Mouse (Mus musculus): ENCODE data around the gene Yipf1. TPM values are rescaled to one million over a fixed set of nuclear protein-coding genes. Genes with fewer than 3 reads are reported as not detected.
"Not testable (repeated sequence)": the region's sequence is repeated elsewhere in the genome, so short reads cannot be mapped to it uniquely, and the experiment has no call there.

Yipf1 gene
- polyA plus RNA-seq, 1 experiment from 2014 or later: 52.2 TPM

DNA sequence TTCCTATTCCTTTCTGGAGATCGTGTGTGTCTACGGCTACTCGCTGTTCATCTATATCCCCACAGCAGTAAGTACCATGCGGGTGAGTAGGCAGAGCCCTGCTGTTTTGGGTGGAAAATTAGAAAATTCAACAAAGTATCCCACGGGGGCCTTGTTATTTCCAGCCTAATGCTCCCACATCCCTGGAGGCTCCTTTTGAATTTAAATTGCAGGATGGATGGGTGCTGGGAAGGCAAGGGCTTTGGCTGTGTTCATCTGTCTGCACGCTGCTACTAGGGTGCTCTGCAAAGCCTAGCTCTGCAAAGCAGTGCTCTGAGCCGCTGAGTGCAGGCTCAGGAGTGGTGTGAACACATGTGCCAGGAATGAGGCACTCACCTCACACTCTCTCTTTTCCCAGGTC, 30.4 kb downstream of the Yipf1 start:
- Histone ChIP-seq H3K4me2 (ENCODE audit: low read length) (no peak overlapping the region), H3K4me1 (ENCODE audit: control insufficient read depth, insufficient read depth, low read length) (peaks cover 6% of the 10 kb centered on the region; the same call in 1 of the 2 replicates), H3K4me3 (ENCODE audit: low read depth, low read length) (no peak overlapping the region), H3K36me3 (ENCODE audit: control insufficient read depth, insufficient read depth, low read length) (no peaks in the 10 kb centered on the region), H3K27me3 (ENCODE audit: control insufficient read depth, insufficient read depth, low read depth, low read length) (no peaks in the 10 kb centered on the region), H3K9ac (ENCODE audit: low read depth, low read length) (no peak overlapping the region), H3K27ac (ENCODE audit: low read length) (no peak overlapping the region), H3K9me3 (replicated peaks; ENCODE audit: control insufficient read depth, low read length, poor library complexity, severe bottlenecking) (no peaks in the 10 kb centered on the region)
- ATAC-seq: no peak
- WGBS: 74% methylated on average over 7 of the region's 7 CpGs

DNA sequence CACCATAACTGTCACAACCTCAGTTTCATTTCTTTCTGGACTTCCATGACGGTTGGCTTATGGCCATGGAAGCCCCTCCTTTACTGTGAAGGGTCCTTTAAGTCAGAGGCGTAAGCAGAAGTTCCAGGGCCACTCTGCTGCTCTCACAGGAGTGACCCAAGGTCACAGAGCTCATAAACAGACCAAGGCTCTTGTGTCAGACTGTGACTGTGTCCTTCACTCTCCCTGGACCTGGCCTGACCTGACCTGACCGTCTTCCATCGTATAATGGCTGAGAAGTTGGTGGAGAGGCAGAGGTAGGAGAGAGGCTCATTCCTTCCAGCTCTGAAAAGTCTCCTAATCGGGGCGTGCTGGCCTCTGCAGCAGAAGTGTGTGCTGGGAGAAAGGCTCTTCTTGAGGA, 33.1 kb downstream of the Yipf1 start:
- H3K27me3 ChIP-seq (ENCODE audit: control insufficient read depth, insufficient read depth, low read depth, low read length): no peaks in the 10 kb centered on the region
- no peak overlapping the region for H3K9ac ChIP-seq (ENCODE audit: low read depth, low read length)
- no peak overlapping the region for H3K4me3 ChIP-seq (ENCODE audit: low read depth, low read length)
- H3K4me2 ChIP-seq (ENCODE audit: low read length): no peak overlapping the region
- no peaks in the 10 kb centered on the region; the same call in 1 of the 2 replicates for H3K36me3 ChIP-seq (ENCODE audit: control insufficient read depth, insufficient read depth, low read length)
- H3K9me3 ChIP-seq (replicated peaks; ENCODE audit: control insufficient read depth, low read length, poor library complexity, severe bottlenecking): no peaks in the 10 kb centered on the region
- WGBS: 84% methylated on average over 6 of the region's 6 CpGs
- H3K27ac ChIP-seq (ENCODE audit: low read length): no peak overlapping the region
- no peak for ATAC-seq
- peaks cover 6% of the 10 kb centered on the region; the same call in 1 of the 2 replicates for H3K4me1 ChIP-seq (ENCODE audit: control insufficient read depth, insufficient read depth, low read length)

DNA sequence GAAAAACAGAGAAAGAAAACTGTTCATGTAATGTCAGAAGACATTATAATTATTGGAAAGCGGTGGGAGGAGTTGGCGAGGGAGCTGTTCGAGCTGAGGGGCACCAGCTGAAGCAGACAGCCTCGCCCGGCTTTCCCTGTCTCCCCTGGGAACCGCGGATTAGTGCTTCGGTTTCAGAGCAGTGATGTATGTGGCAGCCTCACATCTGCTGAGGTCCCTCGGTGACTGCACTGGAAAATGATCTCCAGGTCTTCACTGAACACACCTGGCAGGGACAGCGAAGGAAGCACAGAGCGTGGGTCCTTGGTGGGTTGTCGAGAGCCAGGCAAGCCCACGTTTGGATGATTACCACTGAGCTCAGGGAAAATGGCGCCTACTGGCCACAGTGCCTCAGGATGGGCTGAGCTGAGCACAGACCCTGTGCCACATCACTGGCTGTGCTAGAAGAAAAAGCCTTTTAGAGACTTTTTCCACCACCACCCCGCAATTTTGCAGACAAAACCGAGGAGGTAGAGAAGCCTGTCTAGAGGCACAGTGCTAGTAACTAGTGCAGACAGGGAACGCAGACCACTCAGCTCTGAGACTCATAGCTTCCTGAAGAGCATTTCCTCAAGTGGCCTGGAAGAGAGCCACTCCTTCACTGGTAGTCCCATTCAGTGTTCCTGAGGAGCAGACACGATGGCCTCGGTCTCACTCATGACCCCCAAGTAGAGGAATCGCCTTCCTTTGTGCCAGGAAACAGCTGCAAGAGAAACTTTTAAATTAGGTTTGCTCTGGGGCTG, 34.6 kb downstream of the Yipf1 start:
- H3K4me2 ChIP-seq (ENCODE audit: low read length): no peak overlapping the region
- H3K9me3 ChIP-seq (replicated peaks; ENCODE audit: control insufficient read depth, low read length, poor library complexity, severe bottlenecking): no peaks in the 10 kb centered on the region
- 65% methylated on average over 20 of the region's 20 CpGs for WGBS
- no peak overlapping the region for H3K4me3 ChIP-seq (ENCODE audit: low read depth, low read length)
- H3K36me3 ChIP-seq (ENCODE audit: control insufficient read depth, insufficient read depth, low read length): no peaks in the 10 kb centered on the region; the same call in 1 of the 2 replicates
- H3K4me1 ChIP-seq (ENCODE audit: control insufficient read depth, insufficient read depth, low read length): peaks cover 6% of the 10 kb centered on the region; the same call in 1 of the 2 replicates
- H3K27me3 ChIP-seq (ENCODE audit: control insufficient read depth, insufficient read depth, low read depth, low read length): no peaks in the 10 kb centered on the region
- 0 out of 2 replicates have a peak overlapping the region, but pooled peaks have one; percentile 12 for H3K9ac ChIP-seq (ENCODE audit: low read depth, low read length)
- H3K27ac ChIP-seq (ENCODE audit: low read length): peak overlapping the region; percentile 40
- peak; percentile 36; the same call in 1 of the 2 replicates for ATAC-seq

DNA sequence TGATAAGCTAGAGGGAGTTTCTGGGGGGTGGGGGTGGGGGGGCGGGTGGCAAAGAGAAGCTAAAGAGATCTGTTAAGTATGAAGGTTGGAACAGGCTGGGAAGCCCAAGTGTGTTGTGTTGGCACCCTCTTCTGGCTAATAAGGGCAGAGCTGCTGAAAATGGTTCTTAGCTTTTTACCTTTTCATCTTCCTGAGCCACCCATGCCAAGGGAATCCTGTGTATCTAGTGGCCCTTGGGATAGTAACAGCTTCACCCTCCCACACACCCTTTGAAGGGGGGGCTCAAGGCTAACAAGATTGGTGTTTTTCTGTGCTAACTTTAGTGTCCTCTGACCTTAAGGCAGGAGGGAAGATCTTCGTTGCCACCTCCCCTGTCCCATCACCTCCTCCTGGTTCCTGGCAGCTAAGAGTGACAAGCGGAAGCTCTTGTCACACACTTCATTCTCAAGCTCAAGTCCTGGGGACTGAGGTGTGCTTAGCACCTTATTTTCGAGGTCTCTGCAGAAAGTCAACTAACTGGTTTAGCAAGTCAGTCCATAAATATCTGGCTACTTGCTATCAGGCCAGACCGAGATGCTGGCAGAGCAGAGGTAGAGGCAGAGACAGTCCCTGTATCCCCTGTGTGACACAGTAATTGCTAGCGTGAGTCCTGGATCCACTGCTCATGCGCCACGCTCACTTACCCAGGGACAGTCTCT, 35.3 kb downstream of the Yipf1 start:
- Histone ChIP-seq H3K27me3 (ENCODE audit: control insufficient read depth, insufficient read depth, low read depth, low read length) (no peaks in the 10 kb centered on the region), H3K9me3 (replicated peaks; ENCODE audit: control insufficient read depth, low read length, poor library complexity, severe bottlenecking) (no peaks in the 10 kb centered on the region), H3K4me2 (ENCODE audit: low read length) (no peak overlapping the region), H3K4me1 (ENCODE audit: control insufficient read depth, insufficient read depth, low read length) (peaks cover 6% of the 10 kb centered on the region; the same call in 1 of the 2 replicates), H3K36me3 (ENCODE audit: control insufficient read depth, insufficient read depth, low read length) (no peaks in the 10 kb centered on the region; the same call in none of the 2 replicates), H3K4me3 (ENCODE audit: low read depth, low read length) (no peak overlapping the region), H3K9ac (ENCODE audit: low read depth, low read length) (no peak overlapping the region), H3K27ac (ENCODE audit: low read length) (no peak overlapping the region)
- WGBS: 72% methylated on average over 8 of the region's 8 CpGs
- peak; percentile 65; the same call in 1 of the 2 replicates for ATAC-seq

DNA sequence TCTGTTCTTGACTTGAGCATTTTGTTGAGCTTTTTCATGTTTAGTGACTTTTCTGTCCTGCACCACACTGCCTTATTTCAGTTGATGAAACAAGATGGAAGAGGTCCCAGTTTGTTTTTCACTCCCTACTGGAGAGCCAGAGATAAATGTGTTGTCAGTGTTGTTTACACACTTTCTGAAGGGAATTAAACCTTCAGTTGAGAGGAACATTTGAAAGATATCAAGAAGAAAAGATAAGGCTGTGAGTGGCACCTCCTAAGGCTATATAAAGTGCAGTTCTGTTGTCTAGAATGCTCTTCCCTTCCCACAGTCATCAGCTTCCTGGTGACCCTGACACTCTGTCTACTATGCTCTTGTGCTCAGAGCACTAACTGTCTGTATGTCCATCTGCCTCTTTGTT, 37.2 kb downstream of the Yipf1 start:
- H3K27ac ChIP-seq (ENCODE audit: low read length): no peak overlapping the region
- no peak overlapping the region for H3K4me3 ChIP-seq (ENCODE audit: low read depth, low read length)
- peaks cover 6% of the 10 kb centered on the region; the same call in 1 of the 2 replicates for H3K4me1 ChIP-seq (ENCODE audit: control insufficient read depth, insufficient read depth, low read length)
- no peak for ATAC-seq
- no peaks in the 10 kb centered on the region; the same call in none of the 2 replicates for H3K36me3 ChIP-seq (ENCODE audit: control insufficient read depth, insufficient read depth, low read length)
- H3K9ac ChIP-seq (ENCODE audit: low read depth, low read length): no peak overlapping the region
- no peaks in the 10 kb centered on the region for H3K27me3 ChIP-seq (ENCODE audit: control insufficient read depth, insufficient read depth, low read depth, low read length)
- no peak overlapping the region for H3K4me2 ChIP-seq (ENCODE audit: low read length)
- H3K9me3 ChIP-seq (replicated peaks; ENCODE audit: control insufficient read depth, low read length, poor library complexity, severe bottlenecking): no peaks in the 10 kb centered on the region

DNA sequence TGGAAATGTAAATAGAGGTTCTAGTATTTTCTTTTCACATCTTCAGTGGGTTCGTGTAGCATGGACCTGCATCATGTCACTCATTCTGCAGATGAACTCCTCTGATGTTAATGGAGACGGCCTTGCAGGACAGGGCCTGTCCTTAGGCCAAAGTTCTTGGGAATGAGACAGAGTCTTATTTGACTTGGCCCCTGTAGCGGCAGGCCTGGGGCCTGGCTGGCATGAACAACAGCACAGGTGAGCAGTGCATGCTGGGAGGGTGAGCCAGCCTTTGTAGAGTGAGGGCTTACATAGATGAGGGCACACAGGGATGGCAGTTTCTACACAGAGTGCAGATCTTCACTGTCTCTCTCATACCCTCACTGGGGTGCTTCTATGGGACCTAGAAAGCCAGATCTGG, 39.4 kb downstream of the Yipf1 start:
- peaks cover 4% of the 10 kb centered on the region; the same call in 1 of the 2 replicates for H3K4me1 ChIP-seq (ENCODE audit: control insufficient read depth, insufficient read depth, low read length)
- no peak overlapping the region for H3K4me3 ChIP-seq (ENCODE audit: low read depth, low read length)
- WGBS: 88% methylated on average over 3 of the region's 3 CpGs
- no peak overlapping the region for H3K9ac ChIP-seq (ENCODE audit: low read depth, low read length)
- no peak overlapping the region for H3K27ac ChIP-seq (ENCODE audit: low read length)
- ATAC-seq: no peak
- no peaks in the 10 kb centered on the region; the same call in none of the 2 replicates for H3K36me3 ChIP-seq (ENCODE audit: control insufficient read depth, insufficient read depth, low read length)
- H3K4me2 ChIP-seq (ENCODE audit: low read length): no peak overlapping the region
- H3K27me3 ChIP-seq (ENCODE audit: control insufficient read depth, insufficient read depth, low read depth, low read length): no peaks in the 10 kb centered on the region
- H3K9me3 ChIP-seq (replicated peaks; ENCODE audit: control insufficient read depth, low read length, poor library complexity, severe bottlenecking): no peaks in the 10 kb centered on the region

DNA sequence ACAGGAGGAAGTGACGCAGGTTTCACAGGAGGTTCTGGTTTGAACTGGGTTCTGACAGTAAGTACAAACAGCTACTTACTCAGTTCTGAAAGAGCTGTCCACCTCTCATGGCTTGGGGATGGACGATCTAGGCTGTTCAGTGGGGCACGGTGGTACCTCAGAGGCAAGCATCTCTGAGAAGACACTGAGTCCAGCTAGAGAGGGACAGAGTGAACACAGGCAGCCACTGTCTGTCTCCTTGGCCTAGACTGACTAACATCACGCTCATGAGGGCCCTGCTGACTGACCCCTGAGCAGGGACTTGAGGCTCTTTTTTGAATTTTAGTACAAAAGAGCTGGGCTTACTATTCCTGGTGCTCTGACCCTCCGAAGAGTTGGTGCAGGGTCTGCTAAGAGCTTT, 40.0 kb downstream of the Yipf1 start:
- Histone ChIP-seq H3K27ac (ENCODE audit: low read length) (no peak overlapping the region), H3K4me2 (ENCODE audit: low read length) (no peak overlapping the region), H3K36me3 (ENCODE audit: control insufficient read depth, insufficient read depth, low read length) (no peaks in the 10 kb centered on the region; the same call in none of the 2 replicates), H3K4me3 (ENCODE audit: low read depth, low read length) (no peak overlapping the region), H3K27me3 (ENCODE audit: control insufficient read depth, insufficient read depth, low read depth, low read length) (no peaks in the 10 kb centered on the region), H3K9ac (ENCODE audit: low read depth, low read length) (no peak overlapping the region), H3K9me3 (replicated peaks; ENCODE audit: control insufficient read depth, low read length, poor library complexity, severe bottlenecking) (no peaks in the 10 kb centered on the region), H3K4me1 (ENCODE audit: control insufficient read depth, insufficient read depth, low read length) (no peaks in the 10 kb centered on the region)
- 81% methylated on average over 5 of the region's 5 CpGs for WGBS
- ATAC-seq: no peak

DNA sequence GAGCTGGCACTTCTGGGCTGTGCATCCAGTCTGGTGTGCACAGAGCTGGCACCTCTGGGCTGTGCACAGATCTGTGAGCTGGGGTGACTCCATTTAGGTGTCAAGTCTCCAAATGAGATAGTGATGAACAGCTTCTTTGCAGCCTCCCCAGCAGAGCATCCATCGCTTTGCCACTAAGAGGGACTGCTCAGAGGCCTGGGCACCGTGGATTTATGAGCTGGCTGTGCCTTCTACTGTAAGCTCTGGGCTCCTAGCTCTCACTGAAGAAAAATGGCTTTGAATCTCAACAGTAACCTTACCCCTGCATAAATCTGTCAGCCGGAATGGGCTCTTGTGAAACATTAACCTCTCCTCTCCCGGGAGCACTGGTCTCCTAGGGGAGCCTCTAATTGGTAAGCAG, 40.4 kb downstream of the Yipf1 start:
- H3K27ac ChIP-seq (ENCODE audit: low read length): no peak overlapping the region
- no peak for ATAC-seq
- WGBS: 68% methylated on average over 4 of the region's 4 CpGs

DNA sequence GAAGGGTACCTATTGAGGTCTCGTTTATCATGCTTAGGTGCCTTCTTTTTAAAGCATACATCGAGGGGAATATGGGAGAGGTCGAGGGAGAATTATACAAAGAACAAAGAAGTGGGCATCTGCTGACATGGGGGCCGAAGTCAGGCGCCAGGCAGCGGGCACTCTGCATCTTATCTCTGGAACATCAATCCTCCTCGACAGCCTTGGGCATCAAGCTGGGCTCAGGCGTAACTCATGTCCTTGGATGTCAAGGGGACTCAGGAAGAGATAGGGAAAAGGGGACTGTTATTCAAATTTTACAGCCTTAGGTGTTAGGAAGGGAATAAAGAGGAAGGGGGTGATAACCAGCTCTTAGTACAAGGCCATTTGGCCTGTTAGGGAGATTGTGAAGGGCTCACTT, 43.0 kb downstream of the Yipf1 start:
- H3K27me3 ChIP-seq (ENCODE audit: control insufficient read depth, insufficient read depth, low read depth, low read length): not testable (repeated sequence)

More for the DNA sequence above, 40.4 kb downstream of the Yipf1 start:
- Histone ChIP-seq H3K4me3 (ENCODE audit: low read depth, low read length) (no peak overlapping the region), H3K9me3 (replicated peaks; ENCODE audit: control insufficient read depth, low read length, poor library complexity, severe bottlenecking) (no peaks in the 10 kb centered on the region), H3K4me1 (ENCODE audit: control insufficient read depth, insufficient read depth, low read length) (no peaks in the 10 kb centered on the region), H3K36me3 (ENCODE audit: control insufficient read depth, insufficient read depth, low read length) (no peaks in the 10 kb centered on the region; the same call in none of the 2 replicates), H3K27me3 (ENCODE audit: control insufficient read depth, insufficient read depth, low read depth, low read length) (no peaks in the 10 kb centered on the region), H3K4me2 (ENCODE audit: low read length) (no peak overlapping the region), H3K9ac (ENCODE audit: low read depth, low read length) (no peak overlapping the region)

More for the DNA sequence above, 43.0 kb downstream of the Yipf1 start:
- not testable (repeated sequence) for H3K4me2 ChIP-seq (ENCODE audit: low read length); H3K4me3 ChIP-seq (ENCODE audit: low read depth, low read length); H3K9ac ChIP-seq (ENCODE audit: low read depth, low read length); H3K4me1 ChIP-seq (ENCODE audit: control insufficient read depth, insufficient read depth, low read length); H3K36me3 ChIP-seq (ENCODE audit: control insufficient read depth, insufficient read depth, low read length); H3K9me3 ChIP-seq (replicated peaks; ENCODE audit: control insufficient read depth, low read length, poor library complexity, severe bottlenecking); ATAC-seq; H3K27ac ChIP-seq (ENCODE audit: low read length)
- WGBS: 84% methylated on average over 8 of the region's 8 CpGs
